Mouse (Mus musculus): ENCODE results near the gene Htr2b.

DNA sequence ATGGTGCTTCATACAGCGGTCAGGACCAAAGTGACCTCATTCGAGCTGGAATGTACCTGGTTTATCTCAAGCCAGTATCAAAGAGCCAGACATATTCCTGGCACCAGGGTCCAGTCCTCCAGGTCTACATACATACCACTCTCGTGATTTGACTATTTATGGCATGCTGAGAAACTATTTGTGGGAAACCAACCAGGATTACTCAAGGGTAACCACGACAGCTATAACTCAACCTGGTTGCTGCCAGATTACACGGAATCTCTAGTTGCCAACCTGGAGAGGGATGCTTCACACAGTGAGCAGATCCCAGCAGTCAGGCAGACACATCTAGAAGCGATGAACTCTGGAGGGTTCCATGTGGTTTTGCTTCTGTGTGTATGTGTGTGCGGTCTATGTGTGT lies 39.6 kb upstream of the Htr2b start:
- TF ChIP-seq CTCF (IDR thresholded peaks at IDR 0.05; ENCODE audit: low read depth) (no peak), EP300 (optimal IDR thresholded peaks at IDR 0.05) (no peak)
